Mouse (Mus musculus): ENCODE data around the gene Taar5.

DNA sequence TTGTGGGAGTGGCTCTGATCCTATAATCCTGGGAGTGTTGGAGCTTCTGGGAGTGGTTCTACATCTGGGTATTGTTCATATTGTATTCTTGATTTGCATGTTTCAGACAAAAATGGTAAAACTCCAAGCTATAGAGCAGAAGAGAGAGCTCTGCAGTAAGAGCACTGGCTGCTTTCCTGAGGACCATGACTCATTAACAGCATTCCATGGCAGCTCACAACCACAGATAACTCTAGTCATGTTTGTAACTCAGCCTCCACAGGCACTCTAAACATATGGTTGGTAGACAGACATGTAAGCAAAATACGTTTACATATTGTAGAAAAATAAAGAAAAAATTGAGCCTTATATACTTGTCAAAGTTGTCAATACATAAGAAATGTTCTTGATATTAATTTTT is 35.9 kb downstream of the Taar5 start:
- TF ChIP-seq CTCF (IDR thresholded peaks at IDR 0.05; ENCODE audit: control insufficient read depth, insufficient read depth, insufficient read length) (no peak), MYOD1 (IDR thresholded peaks at IDR 0.05; ENCODE audit: control insufficient read depth, insufficient read length, low read depth) (no peak), USF1 (IDR thresholded peaks at IDR 0.05; ENCODE audit: low read depth) (no peak), MYOG (IDR thresholded peaks at IDR 0.05; ENCODE audit: control insufficient read depth, extremely low read depth, insufficient read length) (no peak), MAX (IDR thresholded peaks at IDR 0.05) (no peak)
